Mouse (Mus musculus) thymus, adult 2 months (tissue): Measurements from ENCODE around the gene Usp32. TPM values are rescaled to one million over a fixed set of nuclear protein-coding genes. Genes with fewer than 3 reads are reported as not detected.
A peak's percentile ranks its signal among the peaks of the same experiment; 100 is the strongest.

Experiments used
- DNase-seq: peaks from one replicate; pipeline ENCODE4 v3.0.0; 2021
- H3K27ac ChIP-seq: fragments of 200-500 bp; 2 replicates; pipeline ENCODE4 v1.5.1; 2012; ENCODE audit warnings: low read length, control low read depth; ENCODE audit not compliant: control insufficient read depth, insufficient read depth
- H3K27me3 ChIP-seq: fragments of 200-500 bp; 2 replicates; pipeline ENCODE4 v1.6.1; 2012; ENCODE audit warnings: mild to moderate bottlenecking, low read length, moderate library complexity, mixed read lengths; ENCODE audit not compliant: control insufficient read depth, insufficient read depth
- H3K36me3 ChIP-seq: fragments of 200-500 bp; 2 replicates; pipeline ENCODE4 v1.6.1; 2012; ENCODE audit warnings: mild to moderate bottlenecking, low read length, moderate library complexity; ENCODE audit not compliant: control insufficient read depth, insufficient read depth
- H3K4me1 ChIP-seq: fragments of 200-500 bp; replicated peaks from 2 replicates; pipeline ENCODE4 v1.6.1; 2012; ENCODE audit warnings: low read length; ENCODE audit not compliant: control insufficient read depth, insufficient read depth
- H3K4me3 ChIP-seq: fragments of 200-500 bp; 2 replicates; pipeline ENCODE4 v1.5.1; 2012; ENCODE audit warnings: mild to moderate bottlenecking, low read length, control low read depth, moderate library complexity; ENCODE audit not compliant: control insufficient read depth, insufficient read depth
- CTCF ChIP-seq: fragments of 200-500 bp; IDR thresholded peaks from 2 replicates; pipeline ENCODE4 v1.5.1; 2012; ENCODE audit warnings: mild to moderate bottlenecking, control low read depth, low read length, moderate library complexity, borderline replicate concordance; ENCODE audit not compliant: control insufficient read depth, poor library complexity, insufficient read depth; ENCODE audit errors: extremely low read depth
- POLR2A ChIP-seq: fragments of 200-500 bp; IDR thresholded peaks from 2 replicates; pipeline ENCODE4 v1.6.1; 2012; ENCODE audit warnings: mild to moderate bottlenecking, low read length, control low read depth, moderate library complexity; ENCODE audit not compliant: control insufficient read depth, poor library complexity, insufficient read depth; ENCODE audit errors: extremely low read depth
- WGBS: fragments of 180-500 bp; shearing (Covaris S2); methylation state at CpG from one replicate; pipeline ENCODE4 v1.1.7; 2018; 5-methylcytosine and 5-hydroxymethylcytosine counted together
- polyA plus RNA-seq: library from polyadenylated mRNA; depleted of rRNA; stranded (reverse); fragments of >200 nt; gene quantifications from 2 replicates; pipeline ENCODE4 v1.2.3, GENCODE M21; 2012

Usp32 gene
- polyA plus RNA-seq, 1 experiment: 4.0 TPM

DNA sequence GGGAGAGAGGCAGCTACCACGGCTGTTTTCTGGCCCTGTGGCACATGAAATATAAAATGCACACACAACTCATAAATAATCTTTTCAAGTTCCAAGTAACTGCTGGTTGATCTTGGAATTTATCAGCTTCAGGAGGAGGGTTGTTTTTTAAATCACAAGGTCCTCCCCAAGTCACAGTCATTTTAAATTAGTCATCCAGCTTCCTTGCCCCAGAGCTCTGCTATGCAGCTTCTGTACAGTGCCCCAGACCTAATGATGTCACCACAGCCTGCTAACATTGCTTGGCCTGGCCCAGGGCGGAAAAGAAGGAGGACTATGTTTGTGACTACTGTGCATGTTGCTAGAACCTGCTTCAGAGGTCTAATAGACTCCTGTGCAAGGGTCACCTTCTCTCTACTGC is 17.3 kb upstream of the Usp32 start:
- TF ChIP-seq POLR2A (no peak), CTCF (no peak)
- no peak overlapping the region for H3K27ac ChIP-seq
- no peak for DNase-seq
- no peaks in the 10 kb centered on the region for H3K36me3 ChIP-seq
- no peaks in the 10 kb centered on the region for H3K4me1 ChIP-seq
- no peaks in the 10 kb centered on the region for H3K27me3 ChIP-seq
- WGBS: 66% methylated on average over 2 of the region's 2 CpGs
- H3K4me3 ChIP-seq: no peak overlapping the region

DNA sequence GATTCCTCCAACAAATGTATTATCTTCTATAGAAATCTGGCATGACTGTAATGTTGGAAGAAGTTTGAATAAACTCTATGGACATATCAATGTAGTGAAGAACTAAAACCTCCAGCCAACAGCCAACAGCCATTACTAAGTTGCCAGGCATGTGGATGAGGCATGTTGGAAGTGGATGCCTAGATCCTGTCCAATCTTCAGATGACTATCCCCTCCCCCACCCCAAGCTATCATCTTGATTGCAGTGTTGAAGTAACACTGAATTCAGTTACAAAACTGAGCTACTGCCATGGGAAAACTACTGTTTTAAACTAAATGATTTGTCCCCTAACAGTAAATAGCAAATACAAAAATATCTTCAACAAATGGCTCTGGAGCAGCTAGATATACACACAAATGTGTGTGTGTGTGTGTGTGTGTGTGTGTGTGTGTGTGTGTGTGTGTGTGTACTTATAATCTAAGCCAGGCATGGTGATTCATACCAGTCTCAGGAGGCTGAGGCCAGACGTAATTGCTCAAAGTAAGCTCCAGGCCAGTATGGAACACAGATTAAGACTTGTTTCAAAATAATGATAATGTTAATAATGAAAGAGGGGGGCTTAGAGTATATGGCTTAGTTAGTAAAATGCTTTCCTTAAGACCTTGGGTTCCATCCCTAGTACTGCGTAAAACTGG is 12.4 kb upstream of the Usp32 start:
- H3K27ac ChIP-seq: no peak overlapping the region
- no peaks in the 10 kb centered on the region for H3K27me3 ChIP-seq
- H3K4me1 ChIP-seq: no peaks in the 10 kb centered on the region
- DNase-seq: no peak
- no peaks in the 10 kb centered on the region for H3K36me3 ChIP-seq
- H3K4me3 ChIP-seq: no peak overlapping the region
- TF ChIP-seq POLR2A (no peak), CTCF (no peak)
- WGBS: 97% methylated on average over 2 of the region's 2 CpGs

DNA sequence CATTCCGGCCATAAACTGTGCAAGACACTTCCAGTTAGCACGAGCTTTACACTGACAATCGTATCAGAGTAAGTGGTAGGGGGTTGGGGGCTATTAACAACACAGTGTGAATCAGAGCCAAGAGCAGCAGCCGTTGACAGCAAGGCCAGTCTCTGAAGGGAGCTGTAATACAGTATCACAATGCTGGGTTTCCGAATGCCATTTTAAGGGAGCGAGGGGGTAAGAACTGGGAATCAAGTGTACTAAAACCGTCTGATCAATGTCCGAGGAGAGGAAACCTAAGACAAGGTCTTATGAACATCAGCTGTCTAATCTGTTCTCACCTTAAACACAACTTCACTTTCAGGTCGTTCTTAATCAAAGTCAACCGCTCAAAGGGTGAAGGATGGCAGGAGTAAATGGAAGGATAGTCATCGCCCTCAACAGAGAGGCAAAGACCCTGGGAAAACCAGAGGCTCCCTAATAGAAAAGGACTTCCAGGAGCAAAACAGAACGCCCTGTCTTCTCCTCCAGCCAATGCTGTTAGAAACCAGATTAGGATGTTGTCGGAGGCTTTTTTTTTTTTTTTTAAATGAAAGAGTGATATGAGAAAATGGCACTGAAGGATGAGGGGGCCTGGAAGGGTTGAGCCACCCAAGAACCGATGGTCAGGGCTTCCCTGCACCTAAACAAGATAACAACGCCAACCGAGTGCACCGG is 1.0 kb downstream of the Usp32 start:
- no peaks in the 10 kb centered on the region for H3K36me3 ChIP-seq
- no peaks in the 10 kb centered on the region for H3K27me3 ChIP-seq
- H3K4me1 ChIP-seq: peaks cover 5% of the 10 kb centered on the region
- H3K27ac ChIP-seq: no peak overlapping the region
- peak overlapping the region; percentile 61 for H3K4me3 ChIP-seq
- WGBS: 14% methylated on average over 17 of the region's 17 CpGs
- TF ChIP-seq CTCF: no peak
- TF ChIP-seq POLR2A: no peak
- peak; percentile 3 for DNase-seq

DNA sequence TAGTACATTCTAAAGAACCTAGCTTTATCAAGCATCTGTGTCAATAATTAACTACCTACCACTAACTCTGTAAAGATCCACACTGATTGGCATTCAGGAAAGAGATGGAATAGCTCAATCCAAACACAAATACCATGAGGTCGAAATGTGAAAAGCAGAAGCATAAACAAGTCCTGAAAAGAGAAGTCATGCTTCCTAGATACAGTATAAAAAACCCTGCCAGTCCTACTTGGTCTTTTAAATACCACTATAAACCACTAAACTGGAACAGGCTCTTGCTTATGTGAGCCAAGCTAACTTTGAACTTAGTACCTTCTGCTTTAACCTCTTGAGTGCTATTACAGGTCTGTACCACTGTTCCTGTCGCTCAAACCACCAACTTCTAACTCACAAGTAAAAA is 8.4 kb downstream of the Usp32 start:
- H3K4me3 ChIP-seq: no peak overlapping the region
- 42% methylated on average over 2 of the region's 2 CpGs for WGBS
- no peak for TF ChIP-seq POLR2A
- no peaks in the 10 kb centered on the region for H3K36me3 ChIP-seq
- DNase-seq: no peak
- no peak overlapping the region for H3K27ac ChIP-seq
- H3K27me3 ChIP-seq: no peaks in the 10 kb centered on the region
- H3K4me1 ChIP-seq: no peaks in the 10 kb centered on the region

DNA sequence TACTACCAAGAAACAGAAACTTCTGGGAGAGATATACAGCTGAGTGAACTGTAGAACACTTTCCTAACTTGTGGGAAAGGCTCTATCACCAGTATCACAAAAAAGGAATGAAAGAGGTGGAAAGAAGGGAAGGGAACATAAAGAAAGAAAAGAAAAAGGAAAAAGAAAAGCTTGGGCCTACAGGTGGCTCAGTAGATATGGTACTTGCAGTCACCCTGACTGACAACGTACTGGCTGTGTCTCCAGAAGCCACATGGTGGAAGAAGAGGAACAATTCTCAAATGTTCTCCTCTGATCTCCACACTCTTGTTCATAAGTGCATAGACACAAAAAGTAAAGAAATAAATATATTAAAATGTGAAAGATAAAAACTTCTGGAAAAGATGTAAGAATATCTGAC is 11.1 kb downstream of the Usp32 start:
- 72% methylated on average over 1 of the region's 1 CpGs for WGBS
- Histone ChIP-seq H3K27ac (no peak overlapping the region), H3K27me3 (no peaks in the 10 kb centered on the region), H3K4me3 (no peak overlapping the region), H3K4me1 (no peaks in the 10 kb centered on the region), H3K36me3 (no peaks in the 10 kb centered on the region)
- no peak for DNase-seq
- no peak for TF ChIP-seq CTCF

DNA sequence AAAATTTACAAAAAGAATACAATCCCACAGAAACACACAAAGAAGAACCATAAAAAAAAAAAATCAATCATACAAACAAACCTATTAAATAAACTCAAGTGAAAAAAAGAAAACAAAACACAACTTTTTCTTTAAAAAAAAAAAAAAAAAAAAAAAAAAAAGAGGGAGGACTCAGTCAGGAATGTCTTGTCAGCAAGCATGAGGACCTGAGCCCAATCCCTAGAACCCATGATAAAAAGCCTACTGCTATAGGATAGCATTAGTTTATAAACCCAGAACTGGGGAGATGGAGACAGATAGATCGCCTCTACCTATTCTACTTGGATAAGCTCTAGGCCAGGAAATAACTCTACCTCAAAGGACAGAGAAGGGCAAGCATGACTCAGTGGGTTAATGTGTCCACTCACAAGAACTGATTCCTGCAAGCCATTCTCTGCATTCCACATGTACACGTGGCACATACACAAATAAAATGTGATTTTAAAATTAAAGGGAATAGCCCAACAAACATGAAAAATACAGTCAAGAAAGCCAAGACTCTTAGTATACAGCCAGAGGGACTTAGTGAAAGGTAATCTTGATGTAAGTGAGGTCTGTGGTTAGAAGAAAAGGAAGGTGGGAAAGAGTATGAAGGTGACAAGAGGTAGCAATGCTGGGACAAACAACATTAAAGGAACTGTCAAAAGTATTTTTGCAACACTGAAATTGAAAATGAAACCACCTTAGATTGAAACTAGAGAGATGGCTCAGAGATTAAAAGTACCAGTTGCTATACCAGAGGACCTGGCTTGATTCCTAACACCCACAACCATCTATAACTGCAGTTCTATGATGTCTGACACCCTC is 13.5 kb downstream of the Usp32 start:
- Histone ChIP-seq H3K4me3 (no peak overlapping the region), H3K36me3 (no peaks in the 10 kb centered on the region), H3K27me3 (no peaks in the 10 kb centered on the region), H3K27ac (no peak overlapping the region), H3K4me1 (no peaks in the 10 kb centered on the region)
- DNase-seq: no peak
- 54% methylated on average over 2 of the region's 2 CpGs for WGBS
- TF ChIP-seq CTCF (no peak), POLR2A (no peak)
